Mouse (Mus musculus): ENCODE measurements around the gene Ssr3.

Ssr3 gene

GRCm38 (mm10) chr3:65374729-65375128 lies 17.7 kb downstream of the Ssr3 start:
- no peak for DNase-seq (ENCODE audit: low read depth, low spot score)

DNA sequence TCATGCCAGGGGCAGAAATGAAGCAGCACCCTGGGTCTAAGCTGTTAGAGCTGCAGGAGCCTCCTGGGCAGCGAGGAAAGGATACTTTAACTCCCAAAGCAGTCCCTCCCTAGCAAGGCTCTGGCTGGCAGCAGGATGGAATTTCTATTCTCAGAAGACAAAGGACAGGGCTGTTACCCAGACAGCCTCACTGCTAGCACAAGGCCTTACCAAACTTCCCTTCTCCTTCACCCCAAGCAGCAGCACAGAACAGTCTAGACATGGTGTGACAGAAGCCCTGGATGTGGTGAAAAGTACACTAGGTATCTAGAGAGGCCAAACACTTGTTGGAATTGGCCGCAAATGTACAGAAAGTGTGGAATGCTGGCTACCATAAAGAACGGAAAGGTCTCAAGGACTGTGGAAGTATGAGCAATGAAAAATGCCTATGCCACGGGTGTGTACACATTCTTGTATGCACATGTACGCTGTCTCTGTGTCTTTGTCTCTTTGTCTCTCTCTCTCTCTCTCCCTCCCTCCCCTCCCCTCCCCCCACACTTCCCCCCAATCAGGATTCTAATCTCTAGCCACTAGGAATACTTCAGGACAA lies 18.7 kb downstream of the Ssr3 start:
- no peak for DNase-seq (ENCODE audit: low read depth, low spot score)

DNA sequence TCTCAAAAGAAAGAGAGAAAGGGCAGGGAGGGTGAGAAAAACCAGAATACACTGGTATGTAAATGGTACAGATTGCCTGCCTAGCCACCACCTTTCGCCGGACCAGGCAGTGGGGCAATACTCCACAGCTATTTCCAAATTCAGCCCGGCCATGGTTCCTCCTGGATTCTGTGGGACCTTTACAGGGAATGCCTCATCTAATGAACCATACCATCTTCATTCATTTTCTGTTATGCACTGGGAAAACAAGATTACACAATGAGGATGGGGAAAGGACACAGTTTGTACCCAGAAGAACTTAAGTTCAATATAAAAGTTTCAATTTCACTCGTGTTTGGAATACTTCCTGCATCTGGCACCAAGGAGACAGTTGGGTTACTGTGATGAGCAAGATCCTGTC lies 19.9 kb downstream of the Ssr3 start:
- DNase-seq (ENCODE audit: low read depth, low spot score), result no peak

- no peak for DNase-seq (ENCODE audit: low read depth, low spot score)
These were observed 24.5 kb downstream of the Ssr3 start for GRCm38 (mm10) chr3:65367944-65368343.

DNA sequence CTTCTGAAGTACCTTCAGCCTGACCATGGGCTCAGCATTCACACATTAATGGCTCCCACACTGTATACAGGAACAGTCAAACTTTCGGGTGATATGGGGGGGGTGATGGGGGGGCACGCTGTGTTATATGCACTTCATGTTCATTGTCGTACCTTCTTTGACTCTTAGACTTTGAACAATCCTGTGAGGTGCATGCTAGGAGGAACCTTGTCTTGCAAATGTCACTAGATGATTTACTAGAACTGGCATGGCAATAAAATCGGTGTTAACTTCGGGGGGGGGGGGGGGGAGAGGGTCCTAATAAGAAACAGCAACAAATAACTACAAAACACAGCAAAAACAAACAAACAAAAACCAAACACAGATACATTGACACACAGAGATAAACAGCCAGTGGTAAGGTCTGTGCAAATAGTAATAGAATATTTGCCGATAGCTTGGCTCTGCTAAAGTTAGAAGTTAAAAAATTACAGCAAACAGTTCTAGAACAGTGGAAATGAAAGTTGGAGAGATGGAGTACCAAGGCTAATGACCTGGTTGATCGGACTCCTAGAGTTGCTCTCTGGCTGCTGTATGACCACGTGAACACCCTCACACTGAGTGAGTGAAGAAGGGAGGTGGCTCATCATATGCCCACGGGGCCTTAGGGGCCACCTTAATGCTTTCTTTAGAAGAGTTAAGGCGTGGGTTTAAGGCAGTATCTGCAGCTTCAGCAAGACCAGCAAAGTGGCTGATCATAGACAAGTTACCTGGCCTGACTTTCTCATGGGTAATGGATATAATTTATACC lies 26.3 kb downstream of the Ssr3 start:
- no peak for DNase-seq (ENCODE audit: low read depth, low spot score)

GRCm38 (mm10) chr3:65365184-65365583 lies 27.2 kb downstream of the Ssr3 start:
- no peak for DNase-seq (ENCODE audit: low read depth, low spot score)

- DNase-seq (ENCODE audit: low read depth, low spot score), result no peak
These were observed 29.0 kb downstream of the Ssr3 start for GRCm38 (mm10) chr3:65363438-65363837.

DNA sequence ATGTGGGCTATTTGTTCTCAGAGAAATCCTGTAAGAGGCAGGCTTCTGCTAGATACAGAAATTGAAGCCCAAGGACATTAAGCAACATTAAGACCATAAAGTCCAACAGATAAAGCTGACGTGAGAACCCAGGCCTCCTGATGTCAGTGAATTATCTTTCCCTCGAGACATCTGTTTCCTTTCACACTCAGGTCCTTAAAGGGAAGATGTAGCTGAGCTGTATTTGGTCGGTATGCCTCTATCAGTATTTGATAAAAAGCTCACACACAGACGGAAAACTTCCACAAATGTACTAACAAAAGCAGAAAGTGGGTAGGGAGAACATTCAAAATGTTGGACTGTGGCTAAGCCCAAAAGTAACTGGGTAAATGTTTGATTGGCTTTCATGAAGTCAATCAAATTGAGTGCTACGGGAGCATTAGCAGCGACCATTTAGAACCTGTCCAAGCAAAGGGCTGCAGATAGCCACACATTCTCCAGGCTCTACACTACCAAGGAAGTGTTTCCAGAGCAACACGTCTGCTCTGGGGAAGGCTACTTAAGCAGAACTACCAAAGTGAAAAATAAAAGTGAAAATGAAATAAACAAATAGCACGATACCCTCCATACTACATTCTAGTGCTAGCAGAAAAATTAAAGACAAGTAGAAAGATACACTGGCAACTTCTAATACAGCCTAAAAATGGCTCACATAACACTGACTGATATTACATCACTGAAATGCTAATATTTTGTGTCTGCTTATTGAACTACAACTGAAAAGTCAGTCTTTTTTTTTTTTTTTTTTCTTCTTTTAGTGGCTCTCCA lies 32.1 kb downstream of the Ssr3 start:
- DNase-seq (ENCODE audit: low read depth, low spot score), result peak; percentile 17

- DNase-seq (ENCODE audit: low read depth, low spot score), result no peak
These were observed 33.6 kb downstream of the Ssr3 start for GRCm38 (mm10) chr3:65358841-65359240.

DNA sequence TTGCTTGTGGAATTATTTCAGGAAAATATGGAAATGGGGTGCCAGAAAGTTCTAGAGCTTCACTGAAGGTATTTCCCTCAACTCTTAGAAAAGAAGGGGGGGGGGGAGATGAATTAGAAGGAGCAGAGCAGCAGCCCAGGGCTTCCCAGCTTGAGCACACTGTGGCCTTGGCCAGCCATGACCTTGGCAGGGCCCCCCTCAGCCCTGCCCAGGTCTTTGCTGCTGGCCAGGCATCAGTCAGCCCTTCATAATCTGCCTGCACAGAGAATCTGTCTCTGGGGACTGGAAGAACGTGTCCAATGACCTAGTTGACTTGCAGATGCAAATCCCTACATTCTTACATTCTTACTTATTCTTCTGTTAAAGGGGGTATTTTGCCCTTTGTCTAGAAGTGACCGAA lies 34.1 kb downstream of the Ssr3 start:
- DNase-seq (ENCODE audit: low read depth, low spot score), result no peak

DNA sequence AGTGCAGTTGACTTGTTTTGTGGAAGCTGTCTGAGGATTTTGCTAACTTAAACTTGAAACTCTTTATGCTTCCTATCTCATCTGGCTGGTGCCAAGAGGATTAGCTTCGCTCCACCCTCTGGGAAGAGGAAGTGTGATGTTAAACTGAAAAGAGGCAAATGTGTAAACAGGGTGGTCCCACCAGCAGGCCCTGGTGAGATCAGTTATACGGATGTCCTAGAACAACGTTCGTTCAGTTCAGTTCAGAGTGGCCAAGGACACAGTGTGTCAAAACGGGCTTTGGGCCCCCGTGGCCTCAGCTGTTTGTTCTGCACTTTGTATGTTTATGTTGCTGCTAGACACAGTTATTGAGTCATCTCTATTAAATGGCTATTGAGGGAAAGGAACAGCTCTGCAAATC lies 36.9 kb downstream of the Ssr3 start:
- DNase-seq (ENCODE audit: low read depth, low spot score), result no peak

GRCm38 (mm10) chr3:65353263-65354037 lies 39.0 kb downstream of the Ssr3 start:
- DNase-seq (ENCODE audit: low read depth, low spot score), result no peak

DNA sequence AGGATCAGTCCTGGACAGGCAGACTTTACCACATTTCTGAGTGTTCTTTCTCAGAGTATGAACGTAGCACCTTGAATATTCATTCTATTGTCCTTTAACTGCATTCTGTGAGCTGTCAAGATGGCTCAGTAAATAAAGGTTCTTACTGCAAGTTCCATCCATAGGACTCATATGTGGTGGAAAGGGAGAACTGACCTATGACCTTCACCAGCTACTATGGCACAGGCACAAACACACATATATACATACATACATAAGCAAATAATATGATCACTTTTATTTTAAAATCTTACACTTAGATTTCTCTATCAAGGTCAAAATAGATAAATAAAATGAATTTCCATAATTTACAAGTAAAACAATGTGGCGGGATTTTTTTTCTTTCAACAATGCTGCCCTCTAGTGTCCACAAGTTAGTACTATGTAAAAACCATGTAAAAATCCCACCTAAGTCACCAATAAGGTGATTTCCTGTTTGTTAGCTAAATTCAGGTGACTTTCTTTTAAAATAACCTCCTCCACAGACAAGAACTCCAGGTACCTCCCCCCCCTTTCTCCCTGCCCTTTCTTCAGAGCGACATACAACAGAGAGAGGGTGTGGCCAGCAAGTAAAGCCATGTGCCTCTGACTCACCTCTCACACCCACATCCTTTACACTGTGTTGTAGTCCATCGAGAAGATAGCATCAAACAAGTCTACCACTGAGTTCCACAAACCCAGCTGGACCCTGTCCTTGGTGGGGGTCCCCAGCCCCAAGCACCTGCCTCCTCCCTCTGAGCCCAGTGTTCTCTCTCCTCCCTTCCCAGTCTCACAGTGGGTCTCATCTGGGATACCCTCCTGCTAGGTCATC lies 39.9 kb downstream of the Ssr3 start:
- DNase-seq (ENCODE audit: low read depth, low spot score), result no peak

GRCm38 (mm10) chr3:65346176-65346575 lies 46.2 kb downstream of the Ssr3 start:
- DNase-seq (ENCODE audit: low read depth, low spot score), result no peak

DNA sequence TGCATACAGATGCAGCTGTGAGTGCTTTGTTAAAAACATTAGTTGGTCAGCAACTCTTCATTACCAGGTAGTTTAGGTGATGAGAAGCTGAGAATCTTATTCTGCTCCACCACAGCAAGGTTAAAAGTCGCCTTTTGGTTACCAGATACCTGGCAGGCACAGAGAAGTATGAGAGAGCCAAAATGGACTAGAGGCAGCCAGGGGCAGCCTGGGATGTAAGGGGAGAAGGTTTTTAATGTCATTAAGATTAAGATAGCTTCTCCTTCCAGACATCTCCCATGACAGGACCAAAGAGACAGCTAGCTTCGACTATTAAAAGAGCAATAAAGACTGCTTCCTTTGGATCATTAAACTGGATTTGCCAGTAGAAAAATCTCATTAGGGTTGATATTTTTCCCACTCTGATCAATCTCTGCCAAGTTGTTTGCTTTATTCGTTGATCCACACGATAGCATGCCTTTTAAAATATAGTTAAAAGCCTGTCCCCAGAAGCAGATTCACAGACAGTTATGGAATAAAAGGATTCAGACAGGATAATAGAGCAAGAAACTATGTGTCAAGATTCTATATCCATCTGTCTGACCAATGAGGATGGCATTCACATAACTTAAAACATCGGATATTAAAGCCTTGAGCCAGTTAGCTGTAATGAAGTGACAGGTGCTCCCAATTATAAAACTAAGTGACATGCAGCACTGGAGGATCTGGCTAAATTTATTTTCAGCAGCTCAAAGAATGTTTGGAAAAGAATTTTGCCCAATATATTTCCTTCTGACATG lies 52.1 kb downstream of the Ssr3 start:
- DNase-seq (ENCODE audit: low read depth, low spot score), result no peak

GRCm38 (mm10) chr3:65337835-65338464 lies 54.5 kb downstream of the Ssr3 start:
- DNase-seq (ENCODE audit: low read depth, low spot score), result no peak
